Mouse (Mus musculus): ENCODE results near the gene Snapc1. TPM values are rescaled to one million over a fixed set of nuclear protein-coding genes. Genes with fewer than 3 reads are reported as not detected.
A peak's percentile ranks its signal among the peaks of the same experiment; 100 is the strongest.

Snapc1 gene
- polyA plus RNA-seq, 1 experiment from 2014 or later: 16.7 TPM

GRCm38 (mm10) chr12:73954785-73955184 is 9.5 kb upstream of the Snapc1 start:
- Histone ChIP-seq H3K4me3 (replicated peaks) (no peak overlapping the region), H3K27ac (no peak overlapping the region), H3K4me1 (no peaks in the 10 kb centered on the region), H3K36me3 (no peaks in the 10 kb centered on the region), H3K9ac (no peak overlapping the region), H3K4me2 (no peak overlapping the region), H3K9me3 (no peaks in the 10 kb centered on the region), H3K27me3 (replicated peaks) (no peaks in the 10 kb centered on the region)
- 45% methylated on average over 5 of the region's 5 CpGs for WGBS
- ATAC-seq (ENCODE audit: insufficient read depth, low FRiP score, low read depth): no peak

DNA sequence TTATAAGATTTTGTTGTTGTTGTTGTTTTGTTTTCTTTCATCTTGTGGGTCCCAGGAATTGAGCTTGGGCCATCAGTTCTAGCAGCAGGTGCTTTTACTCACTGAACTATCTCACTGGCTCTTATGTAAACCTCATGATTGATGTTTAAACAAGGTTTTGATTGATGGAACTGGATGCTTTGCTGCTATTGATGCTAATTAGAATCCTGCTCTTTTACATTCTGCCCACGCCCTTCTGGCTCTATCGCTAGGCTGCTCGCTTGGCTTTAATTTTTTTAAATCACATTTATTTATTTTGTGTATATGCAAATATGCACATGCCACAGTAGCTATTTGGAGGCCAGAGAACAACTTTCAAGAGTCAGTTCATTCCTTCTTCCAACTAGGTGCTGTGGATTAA is 6.6 kb upstream of the Snapc1 start:
- H3K9me3 ChIP-seq: no peaks in the 10 kb centered on the region
- H3K4me1 ChIP-seq: no peaks in the 10 kb centered on the region
- H3K4me3 ChIP-seq (replicated peaks): no peak overlapping the region
- no peaks in the 10 kb centered on the region for H3K27me3 ChIP-seq (replicated peaks)
- ATAC-seq (ENCODE audit: insufficient read depth, low FRiP score, low read depth): no peak
- no peak overlapping the region for H3K9ac ChIP-seq
- WGBS: 58% methylated on average over 3 of the region's 3 CpGs
- no peak overlapping the region for H3K27ac ChIP-seq
- no peaks in the 10 kb centered on the region for H3K36me3 ChIP-seq
- H3K4me2 ChIP-seq: no peak overlapping the region

- no peak for ATAC-seq (ENCODE audit: insufficient read depth, low FRiP score, low read depth)
- Histone ChIP-seq H3K4me3 (replicated peaks) (no peak overlapping the region), H3K27ac (no peak overlapping the region), H3K27me3 (replicated peaks) (no peaks in the 10 kb centered on the region), H3K36me3 (no peaks in the 10 kb centered on the region), H3K4me1 (no peaks in the 10 kb centered on the region), H3K9ac (no peak overlapping the region), H3K4me2 (no peak overlapping the region), H3K9me3 (no peaks in the 10 kb centered on the region)
- WGBS: 76% methylated on average over 2 of the region's 2 CpGs
These were observed 5.5 kb upstream of the Snapc1 start for GRCm38 (mm10) chr12:73958830-73959229.

DNA sequence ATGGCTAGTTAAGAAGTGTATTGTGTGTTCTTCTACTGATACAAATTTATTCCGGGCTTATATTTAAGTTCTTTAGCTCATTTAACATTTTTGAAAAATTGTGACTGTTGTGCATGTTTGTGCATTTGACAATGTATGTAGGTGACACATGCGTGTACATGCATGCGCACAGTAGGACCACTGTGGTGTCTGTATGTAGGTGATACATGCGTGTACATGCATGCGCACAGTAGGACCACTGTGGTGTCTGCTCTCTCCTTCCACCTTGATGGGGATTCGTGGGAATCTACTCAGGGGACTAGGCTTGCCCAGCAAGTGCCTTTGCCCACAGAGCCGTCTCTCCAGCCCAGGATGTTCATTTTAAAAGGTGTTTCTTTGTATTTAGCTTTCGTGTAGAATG is 4.9 kb downstream of the Snapc1 start:
- peaks cover 43% of the 10 kb centered on the region for H3K36me3 ChIP-seq
- ATAC-seq (ENCODE audit: insufficient read depth, low FRiP score, low read depth): no peak
- H3K4me1 ChIP-seq: peaks cover 6% of the 10 kb centered on the region; the same call in 1 of the 2 replicates
- 97% methylated on average over 8 of the region's 8 CpGs for WGBS
- no peak overlapping the region for H3K4me2 ChIP-seq
- no peaks in the 10 kb centered on the region for H3K27me3 ChIP-seq (replicated peaks)
- H3K9me3 ChIP-seq: no peaks in the 10 kb centered on the region
- H3K4me3 ChIP-seq (replicated peaks): no peak overlapping the region
- H3K27ac ChIP-seq: no peak overlapping the region
- no peak overlapping the region for H3K9ac ChIP-seq

DNA sequence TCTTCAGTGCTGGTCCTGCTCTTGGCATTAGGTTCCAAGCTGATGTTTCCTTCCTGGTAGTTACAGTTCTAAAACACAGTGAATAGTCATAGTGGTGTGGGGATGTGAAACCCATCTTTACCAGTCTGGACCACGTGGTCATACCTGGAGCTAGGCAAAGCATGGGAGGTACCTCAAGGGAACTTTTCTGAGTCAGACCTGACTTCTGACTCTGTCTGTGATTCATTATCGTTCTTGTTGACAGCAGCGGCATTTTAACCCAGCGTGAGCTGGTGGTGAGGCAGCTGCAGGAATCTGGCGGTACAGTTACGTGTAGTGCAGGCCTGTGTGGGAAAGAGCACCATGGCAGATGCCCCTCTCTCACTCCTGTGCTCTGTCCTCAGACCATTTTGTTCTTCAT is 10.3 kb downstream of the Snapc1 start:
- no peaks in the 10 kb centered on the region for H3K9me3 ChIP-seq
- no peak for ATAC-seq (ENCODE audit: insufficient read depth, low FRiP score, low read depth)
- H3K27ac ChIP-seq: no peak overlapping the region
- WGBS: 89% methylated on average over 6 of the region's 6 CpGs
- no peaks in the 10 kb centered on the region for H3K4me1 ChIP-seq
- no peaks in the 10 kb centered on the region for H3K27me3 ChIP-seq (replicated peaks)
- no peak overlapping the region for H3K4me2 ChIP-seq
- H3K36me3 ChIP-seq: peaks cover 48% of the 10 kb centered on the region
- no peak overlapping the region for H3K4me3 ChIP-seq (replicated peaks)
- H3K9ac ChIP-seq: no peak overlapping the region

DNA sequence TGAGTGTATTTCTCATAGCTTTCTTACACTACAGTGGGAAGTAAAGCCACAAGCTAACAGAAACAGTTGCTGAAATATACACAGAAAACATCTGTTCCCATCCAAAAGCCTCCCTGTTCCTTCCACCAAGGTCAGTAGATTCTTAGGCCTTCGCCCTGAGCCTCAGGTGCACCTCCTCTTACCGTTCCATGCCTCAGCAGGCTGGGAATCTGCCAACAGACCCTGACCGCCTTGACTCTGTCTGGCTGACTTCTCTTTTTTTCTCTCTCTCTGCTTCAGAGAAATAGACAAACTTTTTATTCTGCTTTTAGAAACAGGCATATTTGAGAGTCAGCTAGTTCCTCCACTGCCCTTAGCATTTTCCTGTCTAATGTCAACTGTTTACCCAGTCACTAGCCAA is 13.9 kb downstream of the Snapc1 start:
- no peaks in the 10 kb centered on the region for H3K27me3 ChIP-seq (replicated peaks)
- H3K4me2 ChIP-seq: no peak overlapping the region
- no peak overlapping the region for H3K4me3 ChIP-seq (replicated peaks)
- peaks cover 25% of the 10 kb centered on the region for H3K36me3 ChIP-seq
- no peaks in the 10 kb centered on the region for H3K4me1 ChIP-seq
- no peak overlapping the region for H3K27ac ChIP-seq
- no peak overlapping the region for H3K9ac ChIP-seq
- H3K9me3 ChIP-seq: no peaks in the 10 kb centered on the region
- 91% methylated on average over 3 of the region's 3 CpGs for WGBS
- ATAC-seq (ENCODE audit: insufficient read depth, low FRiP score, low read depth): no peak

DNA sequence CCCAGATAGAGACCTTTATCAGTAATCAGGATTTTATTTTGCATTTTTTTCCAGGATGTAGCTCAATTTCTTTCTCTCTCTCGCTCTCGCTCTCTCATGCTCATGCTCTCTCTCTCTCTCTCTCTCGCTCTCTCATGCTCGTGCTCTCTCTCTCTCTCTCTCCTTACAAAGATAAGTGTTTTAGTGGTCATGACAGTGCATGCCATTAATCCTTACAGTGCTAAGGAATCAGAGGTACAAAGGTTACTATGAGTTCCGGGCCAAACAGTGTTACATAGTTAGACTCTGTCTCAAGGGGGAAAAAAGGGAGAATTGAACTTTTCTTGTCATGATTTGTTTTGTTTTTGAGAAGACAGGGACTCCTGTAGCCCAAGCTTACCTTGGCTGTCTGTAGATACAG is 15.4 kb downstream of the Snapc1 start:
- no peak overlapping the region for H3K9ac ChIP-seq
- WGBS: 86% methylated on average over 5 of the region's 5 CpGs
- ATAC-seq (ENCODE audit: insufficient read depth, low FRiP score, low read depth): no peak

GRCm38 (mm10) chr12:73982533-73982932 is 18.3 kb downstream of the Snapc1 start:
- Histone ChIP-seq H3K36me3 (peaks cover 8% of the 10 kb centered on the region; the same call in 1 of the 2 replicates), H3K9me3 (no peaks in the 10 kb centered on the region), H3K4me1 (no peaks in the 10 kb centered on the region), H3K27ac (no peak overlapping the region), H3K9ac (no peak overlapping the region), H3K4me3 (replicated peaks) (no peak overlapping the region), H3K4me2 (no peak overlapping the region), H3K27me3 (replicated peaks) (no peaks in the 10 kb centered on the region)
- ATAC-seq (ENCODE audit: insufficient read depth, low FRiP score, low read depth): peak; percentile 58; the same call in 1 of the 2 replicates
- WGBS: 72% methylated on average over 14 of the region's 14 CpGs

More for the DNA sequence above, 15.4 kb downstream of the Snapc1 start:
- H3K4me2 ChIP-seq: no peak overlapping the region
- H3K4me3 ChIP-seq (replicated peaks): no peak overlapping the region
- H3K36me3 ChIP-seq: peaks cover 17% of the 10 kb centered on the region; the same call in 1 of the 2 replicates
- no peaks in the 10 kb centered on the region for H3K9me3 ChIP-seq
- H3K4me1 ChIP-seq: no peaks in the 10 kb centered on the region
- no peaks in the 10 kb centered on the region for H3K27me3 ChIP-seq (replicated peaks)
- no peak overlapping the region for H3K27ac ChIP-seq

- Histone ChIP-seq H3K27ac (no peak overlapping the region), H3K4me1 (no peaks in the 10 kb centered on the region; the same call in 1 of the 2 replicates), H3K9ac (no peak overlapping the region), H3K9me3 (no peaks in the 10 kb centered on the region), H3K4me2 (no peak overlapping the region), H3K27me3 (replicated peaks) (no peaks in the 10 kb centered on the region), H3K36me3 (0 out of 2 replicates have a peak, but pooled peaks cover 2% of the 10 kb centered on the region), H3K4me3 (replicated peaks) (no peak overlapping the region)
- 84% methylated on average over 7 of the region's 7 CpGs for WGBS
- ATAC-seq (ENCODE audit: insufficient read depth, low FRiP score, low read depth): no peak
These were observed 22.0 kb downstream of the Snapc1 start for GRCm38 (mm10) chr12:73986299-73986698.

DNA sequence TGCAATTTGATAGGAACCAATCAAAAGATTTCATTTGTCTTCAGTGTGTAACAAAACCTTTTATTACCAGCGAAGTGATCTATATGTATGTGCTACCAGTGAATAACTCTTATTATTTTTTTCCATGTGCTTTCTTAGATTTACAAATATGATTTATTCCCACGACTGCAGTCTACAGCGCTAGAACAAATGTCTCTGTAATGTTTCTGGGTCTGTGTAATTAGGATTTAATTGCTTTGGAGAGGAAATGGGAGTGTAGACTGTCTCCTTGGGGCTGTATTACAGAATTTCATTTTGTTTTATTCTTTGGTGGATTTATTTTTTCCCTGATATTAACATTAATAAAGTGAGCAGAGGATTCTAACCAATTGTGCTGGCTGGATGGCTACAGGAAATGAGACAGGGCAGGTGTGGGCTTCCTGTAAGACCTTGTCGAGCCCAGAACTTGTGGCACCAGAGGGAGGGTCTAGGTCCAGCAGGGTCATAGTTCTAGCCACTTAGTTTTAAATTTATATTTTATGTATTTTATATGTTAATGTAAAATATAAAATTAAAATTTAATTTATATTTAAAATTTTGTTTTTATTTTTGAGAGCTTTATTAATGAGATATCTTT is 24.2 kb downstream of the Snapc1 start:
- H3K9me3 ChIP-seq: no peaks in the 10 kb centered on the region
- H3K27me3 ChIP-seq (replicated peaks): no peaks in the 10 kb centered on the region
- no peak for ATAC-seq (ENCODE audit: insufficient read depth, low FRiP score, low read depth)
- no peaks in the 10 kb centered on the region; the same call in 1 of the 2 replicates for H3K4me1 ChIP-seq
- WGBS: 80% methylated on average over 4 of the region's 4 CpGs
- H3K27ac ChIP-seq: no peak overlapping the region
- H3K9ac ChIP-seq: no peak overlapping the region
- no peak overlapping the region for H3K4me3 ChIP-seq (replicated peaks)
- no peaks in the 10 kb centered on the region for H3K36me3 ChIP-seq
- no peak overlapping the region for H3K4me2 ChIP-seq

- no peak overlapping the region for H3K9ac ChIP-seq
- H3K27ac ChIP-seq: no peak overlapping the region
- H3K4me1 ChIP-seq: no peaks in the 10 kb centered on the region; the same call in 1 of the 2 replicates
- H3K36me3 ChIP-seq: no peaks in the 10 kb centered on the region
- H3K27me3 ChIP-seq (replicated peaks): no peaks in the 10 kb centered on the region
- H3K4me2 ChIP-seq: no peak overlapping the region
- H3K4me3 ChIP-seq (replicated peaks): no peak overlapping the region
- ATAC-seq (ENCODE audit: insufficient read depth, low FRiP score, low read depth): no peak
- no peaks in the 10 kb centered on the region for H3K9me3 ChIP-seq
These were observed 25.3 kb downstream of the Snapc1 start for GRCm38 (mm10) chr12:73989594-73989993.

GRCm38 (mm10) chr12:73996906-73997296 is 32.6 kb downstream of the Snapc1 start:
- no peak overlapping the region for H3K4me3 ChIP-seq (replicated peaks)
- no peaks in the 10 kb centered on the region for H3K4me1 ChIP-seq
- no peak overlapping the region for H3K9ac ChIP-seq
- no peak for ATAC-seq (ENCODE audit: insufficient read depth, low FRiP score, low read depth)
- peaks cover 21% of the 10 kb centered on the region for H3K27me3 ChIP-seq (replicated peaks)
- peak overlapping the region; percentile 95; the same call in 1 of the 2 replicates for H3K4me2 ChIP-seq
- H3K36me3 ChIP-seq: no peaks in the 10 kb centered on the region
- H3K27ac ChIP-seq: no peak overlapping the region
- no peaks in the 10 kb centered on the region for H3K9me3 ChIP-seq
- 59% methylated on average over 12 of the region's 12 CpGs for WGBS
